Mouse (Mus musculus): ENCODE data around the gene Dmbt1.

- no peak for TF ChIP-seq POLR2A (IDR thresholded peaks at IDR 0.05; ENCODE audit: borderline replicate concordance, low read depth, low read length)
- no peak for TF ChIP-seq CTCF (IDR thresholded peaks at IDR 0.05; ENCODE audit: low read depth, low read length)
These were observed 135.9 kb downstream of the Dmbt1 start for GRCm38 (mm10) chr7:131167771-131168170.

All from bone marrow macrophage, adult 2 months (primary cell).